Mouse (Mus musculus) liver, embryonic 15.5 days (tissue): ENCODE data around the gene Coq8b. TPM values are rescaled to one million over a fixed set of nuclear protein-coding genes. Genes with fewer than 3 reads are reported as not detected.
A peak's percentile ranks its signal among the peaks of the same experiment; 100 is the strongest.

Experiments used
- ATAC-seq: fragments of 200-750 bp; cut with Nextera tagmentation; 2 replicates; pipeline ENCODE4 v1.8.0; 2017; ENCODE audit warnings: moderate number of reproducible peaks, mild to moderate bottlenecking, moderate library complexity; ENCODE audit not compliant: insufficient read depth
- H3K27ac ChIP-seq: fragments of 300-500 bp; sonication (generic); replicated peaks from 2 replicates; pipeline ENCODE4 v1.5.1; 2015; ENCODE audit warnings: mild to moderate bottlenecking, inconsistent platforms
- H3K27me3 ChIP-seq: fragments of 300-500 bp; sonication (generic); 2 replicates; pipeline ENCODE4 v1.6.1; 2015; ENCODE audit warnings: mild to moderate bottlenecking, inconsistent platforms
- H3K36me3 ChIP-seq: fragments of 300-500 bp; sonication (generic); replicated peaks from 2 replicates; pipeline ENCODE4 v1.6.1; 2015; ENCODE audit warnings: moderate library complexity, mild to moderate bottlenecking, inconsistent platforms
- H3K4me1 ChIP-seq: fragments of 300-500 bp; sonication (generic); replicated peaks from 2 replicates; pipeline ENCODE4 v1.6.1; 2015; ENCODE audit warnings: inconsistent platforms
- H3K4me2 ChIP-seq: fragments of 300-500 bp; sonication (generic); 2 replicates; pipeline ENCODE4 v1.6.1; 2015; ENCODE audit warnings: moderate library complexity, mild to moderate bottlenecking, inconsistent platforms
- H3K4me3 ChIP-seq: fragments of 300-500 bp; sonication (generic); replicated peaks from 2 replicates; pipeline ENCODE4 v1.5.1; 2015; ENCODE audit warnings: mild to moderate bottlenecking, inconsistent platforms
- H3K9ac ChIP-seq: fragments of 300-500 bp; sonication (generic); 2 replicates; pipeline ENCODE4 v1.6.1; 2015; ENCODE audit warnings: moderate library complexity, mild to moderate bottlenecking, inconsistent platforms
- H3K9me3 ChIP-seq: fragments of 300-500 bp; sonication (generic); replicated peaks from 2 replicates; pipeline ENCODE4 v1.6.1; 2016; ENCODE audit warnings: inconsistent platforms
- WGBS: fragments of 180-500 bp; shearing (Covaris S2); methylation state at CpG from one replicate; pipeline ENCODE4 v1.1.7; 2015; ENCODE audit warnings: mixed read lengths; ENCODE audit not compliant: insufficient replicate concordance; 5-methylcytosine and 5-hydroxymethylcytosine counted together
- polyA plus RNA-seq: library from polyadenylated mRNA; unstranded; fragments of >200 nt; fragmentation: Nextera tagmentation; extraction: Ambion mirVana; gene quantifications from 2 replicates; pipeline ENCODE4 v1.2.1, GENCODE M21; 2015

Gene Coq8b
- polyA plus RNA-seq, 1 experiment from 2014 or later, result 23.8 TPM

DNA sequence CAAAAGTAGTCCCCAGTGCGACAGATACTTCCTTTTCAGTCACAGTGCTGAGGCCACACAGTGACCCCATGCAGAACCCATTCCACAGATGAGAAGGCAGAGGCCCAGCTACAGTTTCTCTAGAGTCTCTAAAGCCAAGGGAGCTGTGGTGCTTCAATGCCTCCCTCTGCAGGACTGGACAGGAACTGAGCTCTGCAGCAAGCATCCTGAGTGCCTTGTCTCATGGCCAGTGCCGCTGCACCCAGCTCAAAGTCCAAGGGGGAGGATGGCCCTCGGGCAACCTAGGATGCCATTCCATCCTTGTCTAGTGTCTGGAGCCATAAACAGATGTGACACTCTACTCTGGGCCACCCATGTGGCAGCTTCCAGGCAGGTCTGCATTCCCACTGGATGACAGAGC lies 22.9 kb downstream of the Coq8b start:
- no peak for ATAC-seq
- H3K27me3 ChIP-seq, result peaks cover 8% of the 10 kb centered on the region
- H3K4me2 ChIP-seq, result no peak overlapping the region
- no peak overlapping the region for H3K4me3 ChIP-seq
- H3K4me1 ChIP-seq, result peaks cover 73% of the 10 kb centered on the region
- no peaks in the 10 kb centered on the region for H3K9me3 ChIP-seq
- H3K9ac ChIP-seq, result no peak overlapping the region
- H3K36me3 ChIP-seq, result peaks cover 4% of the 10 kb centered on the region; the same call in 1 of the 2 replicates
- H3K27ac ChIP-seq, result no peak overlapping the region
- WGBS, result 63% methylated on average over 3 of the region's 3 CpGs

DNA sequence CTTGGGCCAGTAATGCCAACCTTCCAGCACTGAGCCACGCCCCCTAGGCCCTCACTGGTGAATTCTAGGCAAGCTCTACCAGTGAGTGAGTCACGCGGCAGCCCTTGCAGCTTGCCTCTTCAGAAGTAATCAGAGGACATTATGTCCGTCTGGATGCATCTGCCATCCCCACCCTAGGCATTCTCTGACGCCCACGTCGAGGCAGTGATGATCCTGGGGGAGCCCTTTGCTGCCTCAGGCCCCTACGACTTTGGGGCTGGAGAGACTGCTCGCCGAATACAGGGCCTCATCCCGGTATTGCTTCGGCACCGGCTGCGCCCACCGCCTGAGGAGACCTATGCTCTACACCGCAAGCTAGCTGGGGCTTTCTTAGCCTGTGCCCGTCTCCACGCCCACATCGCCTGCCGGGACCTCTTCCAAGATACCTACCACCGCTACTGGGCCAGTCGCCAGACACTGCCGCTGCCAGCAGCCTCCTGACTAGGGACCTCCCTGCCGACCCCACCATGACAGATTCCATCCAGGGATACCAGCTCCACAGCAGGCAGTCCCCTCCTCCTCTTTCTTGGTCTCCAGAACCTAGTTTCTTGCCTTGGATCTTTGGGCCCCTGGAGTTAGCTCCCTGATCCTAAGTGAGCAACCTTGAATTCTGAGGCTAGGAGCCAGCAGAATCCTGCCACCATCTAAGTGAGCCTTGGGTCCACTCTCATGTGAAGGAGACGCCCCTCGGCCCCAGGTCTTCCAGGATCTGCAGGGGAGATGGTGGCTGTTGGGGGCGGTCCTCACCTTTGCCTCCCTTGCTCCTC lies 24.4 kb downstream of the Coq8b start:
- no peak for ATAC-seq
- Histone ChIP-seq H3K9ac (no peak overlapping the region), H3K27ac (peak overlapping the region; percentile 77; the same call in 1 of the 2 replicates), H3K36me3 (peaks cover 4% of the 10 kb centered on the region; the same call in 1 of the 2 replicates), H3K9me3 (no peaks in the 10 kb centered on the region), H3K4me3 (no peak overlapping the region), H3K4me1 (peaks cover 65% of the 10 kb centered on the region), H3K4me2 (peak overlapping the region; percentile 100), H3K27me3 (peaks cover 8% of the 10 kb centered on the region)
- WGBS, result 66% methylated on average over 27 of the region's 27 CpGs

DNA sequence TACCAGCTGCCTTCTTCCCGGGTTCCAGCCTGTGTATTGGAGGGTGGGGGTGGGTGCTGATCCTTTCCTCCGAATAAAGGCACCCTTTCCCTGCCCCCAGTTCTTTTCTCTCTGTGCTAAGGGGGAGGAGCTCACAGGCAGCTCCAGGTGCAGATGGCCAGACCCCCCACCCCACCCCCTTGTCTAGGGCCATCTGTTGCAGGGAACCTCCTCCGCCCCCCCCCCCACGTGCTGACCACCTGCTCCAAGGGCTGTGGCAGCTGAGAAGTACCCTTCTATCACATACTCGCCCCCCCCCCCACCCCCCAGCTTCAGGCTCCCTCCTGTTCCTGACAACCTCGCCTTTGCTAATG lies 25.0 kb downstream of the Coq8b start:
- Histone ChIP-seq H3K9me3 (no peaks in the 10 kb centered on the region), H3K4me2 (peak overlapping the region; percentile 100), H3K9ac (peak overlapping the region; percentile 53; the same call in 1 of the 2 replicates), H3K27ac (peak overlapping the region; percentile 77), H3K4me1 (peaks cover 62% of the 10 kb centered on the region), H3K27me3 (peaks cover 8% of the 10 kb centered on the region), H3K4me3 (peak overlapping the region; percentile 70), H3K36me3 (peaks cover 4% of the 10 kb centered on the region; the same call in 1 of the 2 replicates)
- no peak for ATAC-seq
- 24% methylated on average over 3 of the region's 6 CpGs for WGBS

DNA sequence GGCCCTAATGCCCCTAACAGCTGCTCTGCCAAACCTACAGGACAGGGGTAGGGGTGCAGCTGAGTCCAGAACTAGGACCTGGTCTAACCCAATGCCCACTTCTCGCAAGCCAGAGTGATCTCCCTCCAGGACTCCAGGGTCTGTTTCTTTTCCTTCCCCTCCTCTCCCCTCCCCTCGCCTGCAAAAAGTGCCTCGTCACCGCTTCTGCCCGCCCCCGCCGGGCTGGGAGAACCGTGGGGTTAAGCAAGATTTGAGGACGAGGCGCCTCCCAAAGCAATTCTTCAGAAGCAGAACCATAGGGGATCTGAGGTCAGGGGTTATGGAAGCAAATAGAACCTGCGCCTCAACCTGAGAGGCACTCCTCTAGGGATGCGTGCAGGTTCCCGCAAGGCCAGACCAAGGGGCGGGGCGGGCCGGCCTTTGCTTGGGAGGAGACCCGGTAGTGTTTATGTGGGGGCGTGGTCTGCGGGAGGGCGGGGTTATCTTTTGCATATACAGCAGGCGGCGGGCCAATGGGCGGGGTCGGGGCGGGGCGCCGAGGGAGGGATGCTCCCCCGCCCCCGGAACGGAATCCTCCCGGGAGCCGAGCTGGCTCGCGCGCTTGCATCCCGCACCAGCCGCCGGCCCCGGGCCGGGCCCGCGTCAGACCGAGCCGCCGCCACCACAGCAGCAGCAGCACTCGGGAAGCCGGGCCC lies 25.5 kb downstream of the Coq8b start, which contains the start of gene Numbl:
Gene Numbl (plus strand): TSS at position 229 of the 695 bp plus-strand sequence.
- peak; percentile 84 for ATAC-seq
- H3K4me2 ChIP-seq, result peak within 1 kb of the TSS; percentile 100
- peaks cover 57% of the 10 kb centered on the region for H3K4me1 ChIP-seq
- H3K27me3 ChIP-seq, result peaks cover 8% of the 10 kb centered on the region
- no peaks in the 10 kb centered on the region for H3K9me3 ChIP-seq
- peak within 1 kb of the TSS; percentile 77 for H3K27ac ChIP-seq
- peak within 1 kb of the TSS; percentile 70 for H3K4me3 ChIP-seq
- H3K9ac ChIP-seq, result peak within 1 kb of the TSS; percentile 72
- under 1% methylated on average over 47 of the region's 47 CpGs for WGBS
- H3K36me3 ChIP-seq, result peaks cover 4% of the 10 kb centered on the region; the same call in 1 of the 2 replicates

DNA sequence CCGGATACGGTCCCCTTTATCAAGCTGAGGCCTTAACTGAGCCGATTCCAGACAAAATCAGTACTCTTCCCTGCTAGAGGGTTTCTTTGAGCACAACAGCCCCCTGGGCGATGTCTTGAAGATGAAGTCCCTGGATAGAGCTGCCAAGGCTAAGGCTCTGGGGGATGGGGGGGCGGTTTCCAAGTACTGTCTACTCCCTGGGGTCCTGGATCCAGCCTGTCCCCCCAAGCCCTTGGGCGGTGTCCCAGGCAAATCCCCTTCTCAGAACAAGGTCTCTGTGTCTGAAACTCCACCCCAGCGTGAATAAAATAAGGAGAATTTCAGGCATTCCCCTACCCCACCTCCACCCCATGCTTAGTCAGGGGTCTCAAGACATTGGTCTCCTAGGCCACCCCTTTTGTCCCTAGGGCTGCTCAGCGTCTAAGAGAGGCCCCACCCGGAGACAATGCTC lies 26.5 kb downstream of the Coq8b start:
- Histone ChIP-seq H3K9me3 (no peaks in the 10 kb centered on the region), H3K4me3 (peak overlapping the region; percentile 70), H3K27ac (no peak overlapping the region), H3K9ac (peak overlapping the region; percentile 72), H3K4me2 (peak overlapping the region; percentile 100), H3K27me3 (peaks cover 8% of the 10 kb centered on the region), H3K36me3 (peaks cover 2% of the 10 kb centered on the region; the same call in 1 of the 2 replicates), H3K4me1 (peaks cover 49% of the 10 kb centered on the region)
- 28% methylated on average over 9 of the region's 9 CpGs for WGBS
- no peak for ATAC-seq

DNA sequence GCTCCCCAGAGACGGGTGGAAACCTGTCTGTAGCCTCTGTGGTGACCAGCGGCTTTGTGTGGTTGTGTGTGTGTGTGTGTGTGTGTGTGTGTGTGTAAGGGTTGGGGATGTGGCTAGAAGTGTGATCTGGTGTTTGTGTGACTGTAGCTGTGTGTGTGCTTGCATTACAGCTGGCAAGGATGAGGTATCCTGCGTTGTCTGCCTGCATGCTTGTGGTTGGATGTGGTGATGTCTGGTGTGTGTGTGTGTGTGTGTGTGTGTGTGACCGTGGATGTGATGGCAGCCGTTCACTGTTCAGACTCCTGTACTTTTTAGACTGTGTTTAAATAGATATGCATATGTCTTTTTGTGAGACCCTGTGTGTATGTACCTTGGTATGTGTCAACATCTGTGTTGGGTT lies 26.9 kb downstream of the Coq8b start:
- no peaks in the 10 kb centered on the region for H3K36me3 ChIP-seq
- no peak overlapping the region; the same call in 1 of the 2 replicates for H3K4me3 ChIP-seq
- peaks cover 45% of the 10 kb centered on the region for H3K4me1 ChIP-seq
- no peaks in the 10 kb centered on the region for H3K9me3 ChIP-seq
- peak overlapping the region; percentile 100 for H3K4me2 ChIP-seq
- no peak overlapping the region for H3K27ac ChIP-seq
- no peak for ATAC-seq
- WGBS, result 53% methylated on average over 5 of the region's 5 CpGs
- peaks cover 8% of the 10 kb centered on the region for H3K27me3 ChIP-seq
- H3K9ac ChIP-seq, result 0 out of 2 replicates have a peak overlapping the region, but pooled peaks have one; percentile 72

DNA sequence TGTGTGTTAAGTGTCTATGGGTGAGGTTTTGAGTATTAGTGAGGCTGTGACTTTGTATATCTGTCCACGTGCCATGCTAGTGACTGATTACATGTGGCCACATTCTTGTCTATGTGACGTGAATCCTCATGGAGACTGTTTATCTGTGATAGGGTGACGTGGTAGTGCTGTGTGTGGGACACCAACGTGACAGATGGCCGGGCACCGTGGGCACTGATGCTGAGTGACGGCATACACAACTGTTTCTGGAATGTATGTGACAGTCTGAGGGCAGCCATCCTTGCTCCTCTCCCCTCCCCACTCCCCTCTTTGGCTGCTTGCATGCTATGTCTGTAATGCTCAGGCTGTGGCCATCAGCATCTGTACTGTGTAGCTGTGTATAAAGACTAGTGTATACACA lies 28.0 kb downstream of the Coq8b start:
- peaks cover 8% of the 10 kb centered on the region for H3K27me3 ChIP-seq
- WGBS, result 41% methylated on average over 7 of the region's 7 CpGs
- no peak overlapping the region for H3K4me2 ChIP-seq
- no peaks in the 10 kb centered on the region for H3K36me3 ChIP-seq
- H3K9ac ChIP-seq, result no peak overlapping the region
- no peaks in the 10 kb centered on the region for H3K9me3 ChIP-seq
- H3K27ac ChIP-seq, result no peak overlapping the region
- no peak overlapping the region for H3K4me3 ChIP-seq
- peaks cover 36% of the 10 kb centered on the region for H3K4me1 ChIP-seq
- no peak for ATAC-seq

DNA sequence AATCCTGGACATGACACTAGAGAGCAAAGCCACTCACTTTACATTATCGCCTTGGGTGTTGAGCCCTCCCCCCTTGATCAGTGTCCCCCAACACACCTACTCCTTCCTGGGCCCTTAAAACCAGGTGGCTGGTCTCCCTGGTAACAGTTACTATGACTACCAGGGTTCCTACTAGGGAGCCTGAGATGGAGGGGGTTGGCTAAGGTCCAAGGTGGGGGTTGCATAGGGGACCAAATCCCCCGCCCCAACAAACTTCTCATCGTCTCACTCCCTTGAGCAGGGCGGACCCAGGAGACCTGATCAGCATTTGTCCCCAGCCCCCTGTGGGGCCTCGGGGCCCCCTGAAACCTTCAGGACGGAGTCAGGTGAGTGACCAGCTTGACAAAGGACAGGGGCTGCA lies 29.1 kb downstream of the Coq8b start:
- Histone ChIP-seq H3K4me1 (peaks cover 28% of the 10 kb centered on the region), H3K27me3 (peaks cover 8% of the 10 kb centered on the region), H3K4me2 (no peak overlapping the region), H3K27ac (no peak overlapping the region), H3K36me3 (no peaks in the 10 kb centered on the region), H3K4me3 (no peak overlapping the region), H3K9me3 (no peaks in the 10 kb centered on the region), H3K9ac (no peak overlapping the region)
- 69% methylated on average over 6 of the region's 6 CpGs for WGBS
- ATAC-seq, result no peak

DNA sequence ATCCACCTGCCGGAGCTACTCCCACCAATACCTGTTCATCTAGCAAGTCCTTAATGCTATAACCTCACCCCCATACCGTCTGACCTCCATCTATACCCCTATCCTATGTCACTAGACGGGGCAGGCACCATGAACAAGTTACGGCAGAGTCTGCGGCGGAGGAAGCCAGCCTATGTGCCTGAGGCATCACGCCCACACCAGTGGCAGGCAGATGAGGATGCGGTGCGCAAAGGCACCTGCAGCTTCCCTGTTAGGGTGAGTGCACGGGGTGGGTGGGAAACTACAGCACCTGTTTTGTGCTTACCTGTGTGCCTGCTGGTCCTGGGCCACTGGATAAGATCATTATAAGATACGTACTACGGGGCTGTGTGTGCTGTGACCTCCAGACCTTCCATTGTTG lies 31.9 kb downstream of the Coq8b start:
- Histone ChIP-seq H3K4me1 (no peaks in the 10 kb centered on the region), H3K4me2 (no peak overlapping the region), H3K9me3 (no peaks in the 10 kb centered on the region), H3K36me3 (no peaks in the 10 kb centered on the region), H3K9ac (no peak overlapping the region), H3K4me3 (no peak overlapping the region), H3K27ac (no peak overlapping the region), H3K27me3 (peaks cover under 1% of the 10 kb centered on the region; the same call in 1 of the 2 replicates)
- ATAC-seq, result no peak
- 78% methylated on average over 12 of the region's 12 CpGs for WGBS

DNA sequence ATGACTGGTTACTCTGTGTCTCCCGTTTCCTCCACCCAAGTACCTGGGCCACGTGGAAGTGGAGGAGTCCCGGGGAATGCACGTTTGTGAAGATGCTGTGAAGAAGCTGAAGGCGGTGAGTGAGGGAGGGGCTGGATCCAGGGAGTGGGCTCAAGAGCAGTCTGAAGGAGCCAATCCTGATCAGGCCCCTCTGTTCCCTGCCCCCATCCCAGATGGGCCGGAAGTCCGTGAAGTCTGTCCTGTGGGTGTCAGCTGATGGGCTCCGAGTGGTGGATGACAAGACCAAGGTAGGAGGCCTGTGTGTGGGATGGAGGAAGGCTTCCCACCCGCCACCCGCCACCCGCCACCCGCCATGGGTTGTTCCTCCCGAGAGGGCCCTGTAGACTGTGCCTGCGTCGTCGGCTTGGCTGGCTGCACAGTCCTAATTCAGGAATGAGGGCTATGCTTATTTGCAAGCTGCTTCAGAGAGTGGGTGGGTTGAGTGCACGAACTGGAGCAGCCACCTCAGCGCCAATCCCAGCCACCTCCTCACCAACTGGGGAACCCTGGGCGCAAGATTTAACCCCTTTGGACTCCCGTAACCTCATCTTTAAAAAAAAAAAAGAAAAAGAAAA lies 33.8 kb downstream of the Coq8b start:
- Histone ChIP-seq H3K27me3 (no peaks in the 10 kb centered on the region), H3K4me2 (no peak overlapping the region), H3K9ac (no peak overlapping the region), H3K36me3 (no peaks in the 10 kb centered on the region), H3K27ac (no peak overlapping the region), H3K4me1 (no peaks in the 10 kb centered on the region), H3K4me3 (no peak overlapping the region), H3K9me3 (no peaks in the 10 kb centered on the region)
- ATAC-seq, result no peak
- 65% methylated on average over 20 of the region's 20 CpGs for WGBS

DNA sequence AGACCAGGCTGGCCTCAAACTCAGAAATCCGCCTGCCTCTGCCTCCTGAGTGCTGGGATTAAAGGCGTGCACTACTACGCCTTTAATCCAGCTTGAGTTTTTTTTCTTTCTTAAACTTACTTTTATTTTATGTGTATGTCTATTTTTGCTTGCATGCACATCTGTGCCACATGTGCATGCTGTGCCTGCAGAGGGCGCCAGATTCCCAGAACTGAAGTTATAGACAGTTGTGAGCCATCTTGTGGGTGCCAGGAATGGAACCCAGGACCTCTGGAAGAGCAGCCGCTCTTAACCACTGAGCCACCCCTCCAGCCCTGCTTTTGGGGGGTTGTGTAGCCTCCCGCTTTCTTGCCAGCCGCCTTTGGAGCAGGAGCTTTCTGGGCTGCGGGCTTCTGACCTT lies 38.6 kb downstream of the Coq8b start:
- Histone ChIP-seq H3K9me3 (no peaks in the 10 kb centered on the region), H3K9ac (no peak overlapping the region), H3K4me3 (no peak overlapping the region), H3K4me2 (no peak overlapping the region), H3K27me3 (no peaks in the 10 kb centered on the region), H3K36me3 (no peaks in the 10 kb centered on the region), H3K4me1 (peaks cover 9% of the 10 kb centered on the region; the same call in 1 of the 2 replicates), H3K27ac (no peak overlapping the region)
- 74% methylated on average over 8 of the region's 8 CpGs for WGBS
- ATAC-seq, result no peak
